Mouse (Mus musculus) stomach, embryonic 15.5 days (tissue): Measurements from ENCODE around the gene Foxo3. TPM values are rescaled to one million over a fixed set of nuclear protein-coding genes. Genes with fewer than 3 reads are reported as not detected.

Source experiments
- polyA plus RNA-seq: library from polyadenylated mRNA; unstranded; fragments of >200 nt; fragmentation: Nextera tagmentation; extraction: Ambion mirVana; gene quantifications from 2 replicates; pipeline ENCODE4 v1.2.1, GENCODE M21; 2015

The Foxo3 gene
- polyA plus RNA-seq, 1 experiment from 2014 or later: 8.7 TPM

Other genes starting within 250 kb of the Foxo3 start
- gene Afg1l, start 201.8 kb upstream of the Foxo3 start, polyA plus RNA-seq: 8.9 and 9.5 TPM in 2 replicates
- 372 and 389 TPM in 2 replicates for gene Snx3, start 225.3 kb upstream of the Foxo3 start, polyA plus RNA-seq